Mouse (Mus musculus) CD4-positive, CD25-positive, alpha-beta regulatory T cell (primary cell): ENCODE measurements around the gene CN725425. TPM values are rescaled to one million over a fixed set of nuclear protein-coding genes. Genes with fewer than 3 reads are reported as not detected.

Experiments
- polyA plus RNA-seq: library from polyadenylated mRNA; unstranded; fragments of 100-300 nt; shearing (Covaris generic); gene quantifications from one replicate; pipeline ENCODE4 v1.2.1, GENCODE M21; 2017

CN725425 gene
- polyA plus RNA-seq: not detected

GRCm38 (mm10) chr15:91199256-91199905 lies at the start of gene CN725425:
CN725425 (plus strand) TSS chr15:91199494.

GRCm38 (mm10) chr15:91191412-91192222 lies 7.7 kb upstream of the CN725425 start, which contains the start of gene Abcd2:
Abcd2 (minus strand) TSS chr15:91191799.

Other genes starting within 250 kb of the CN725425 start
- 0.02 TPM for gene Kif21a, start 149.5 kb upstream of the CN725425 start, polyA plus RNA-seq
- 0.61 TPM for gene Abcd2, start 7.7 kb upstream of the CN725425 start, polyA plus RNA-seq